Mouse (Mus musculus) hindbrain, embryonic 11.5 days (tissue): ENCODE results near the gene Fam227b. TPM values are rescaled to one million over a fixed set of nuclear protein-coding genes. Genes with fewer than 3 reads are reported as not detected.

Experiments
- ATAC-seq: fragments of 200-750 bp; cut with Nextera tagmentation; 2 replicates; pipeline ENCODE4 v1.8.0; 2017; ENCODE audit warnings: mild to moderate bottlenecking, moderate TSS enrichment, moderate library complexity; ENCODE audit not compliant: low FRiP score
- DNase-seq: peaks from one replicate; pipeline ENCODE4 v3.0.0-alpha.2; 2015; ENCODE audit warnings: low spot score
- H3K27ac ChIP-seq: fragments of 300-500 bp; sonication (generic); 2 replicates; pipeline ENCODE4 v1.5.1; 2014; ENCODE audit warnings: mild to moderate bottlenecking, low read depth, low read length
- H3K27me3 ChIP-seq: fragments of 300-500 bp; sonication (generic); 2 replicates; pipeline ENCODE4 v1.6.1; 2014; ENCODE audit warnings: mild to moderate bottlenecking, low read length, moderate library complexity, mixed read lengths; ENCODE audit not compliant: control insufficient read depth, insufficient read depth
- H3K36me3 ChIP-seq: fragments of 300-500 bp; sonication (generic); 2 replicates; pipeline ENCODE4 v1.6.1; 2014; ENCODE audit warnings: mild to moderate bottlenecking, low read length, moderate library complexity, mixed read lengths; ENCODE audit not compliant: control insufficient read depth, insufficient read depth
- H3K4me1 ChIP-seq: fragments of 300-500 bp; sonication (generic); replicated peaks from 2 replicates; pipeline ENCODE4 v1.6.1; 2014; ENCODE audit warnings: low read length, mixed read lengths; ENCODE audit not compliant: control insufficient read depth, insufficient read depth
- H3K4me2 ChIP-seq: fragments of 300-500 bp; sonication (generic); replicated peaks from 2 replicates; pipeline ENCODE4 v1.6.1; 2014; ENCODE audit warnings: mild to moderate bottlenecking, low read depth, low read length
- H3K4me3 ChIP-seq: fragments of 300-500 bp; sonication (generic); 2 replicates; pipeline ENCODE4 v1.5.1; 2014; ENCODE audit warnings: low read depth, low read length
- H3K9ac ChIP-seq: fragments of 300-500 bp; sonication (generic); 2 replicates; pipeline ENCODE4 v1.6.1; 2014; ENCODE audit warnings: low read depth, low read length
- H3K9me3 ChIP-seq: fragments of 300-500 bp; sonication (generic); 2 replicates; pipeline ENCODE4 v1.6.1; 2016; ENCODE audit warnings: low read length; ENCODE audit not compliant: control insufficient read depth
- WGBS: fragments of 180-500 bp; shearing (Covaris S2); extraction: QIAGEN DNeasy Blood & Tissue Kit; methylation state at CpG from one replicate; pipeline ENCODE4 v1.1.7; 2014; 5-methylcytosine and 5-hydroxymethylcytosine counted together
- polyA plus RNA-seq: library from polyadenylated mRNA; unstranded; fragments of >200 nt; fragmentation: Nextera tagmentation; extraction: Ambion mirVana; gene quantifications from 2 replicates; pipeline ENCODE4 v1.2.1, GENCODE M21; 2014

The Fam227b gene
- polyA plus RNA-seq, 1 experiment from 2014 or later = not detected

DNA sequence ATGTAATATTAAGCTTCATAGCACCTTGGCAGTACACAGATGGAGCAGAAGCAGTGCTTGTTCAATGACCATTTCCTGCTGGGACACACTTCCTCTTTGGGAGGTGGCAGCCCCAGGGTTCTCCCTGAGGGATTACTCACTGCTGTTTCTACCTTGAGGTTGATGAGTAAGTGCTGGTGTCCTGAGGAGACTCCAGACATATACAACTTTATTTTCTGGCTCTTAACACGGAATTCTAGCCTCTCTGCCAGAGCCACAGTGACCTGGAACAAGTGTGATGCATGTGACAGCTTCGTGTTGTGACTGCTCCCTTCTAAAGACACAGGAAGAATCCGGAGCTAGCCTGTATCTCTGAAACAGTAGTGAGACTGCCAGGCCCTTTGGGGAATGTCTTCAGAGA lies 217.8 kb downstream of the Fam227b start:
- WGBS = 64% methylated on average over 3 of the region's 3 CpGs
- H3K4me2 ChIP-seq = no peak overlapping the region
- no peaks in the 10 kb centered on the region for H3K36me3 ChIP-seq
- no peaks in the 10 kb centered on the region for H3K4me1 ChIP-seq
- DNase-seq (no peak), ATAC-seq (no peak)
- no peak overlapping the region for H3K4me3 ChIP-seq
- H3K27ac ChIP-seq = no peak overlapping the region
- no peaks in the 10 kb centered on the region for H3K27me3 ChIP-seq
- no peaks in the 10 kb centered on the region for H3K9me3 ChIP-seq
- H3K9ac ChIP-seq = no peak overlapping the region

Other genes starting within 250 kb of the Fam227b start
- 0.13 and 0.66 TPM in 2 replicates for gene Fgf7, start 117.3 kb downstream of the Fam227b start, polyA plus RNA-seq
- 25.7 and 27.0 TPM in 2 replicates for gene Dtwd1, start 137 bp upstream of the Fam227b start, polyA plus RNA-seq
- not detected in 2 replicates for gene Gm17555, start 63.1 kb upstream of the Fam227b start, polyA plus RNA-seq